Mouse (Mus musculus) forebrain, embryonic 15.5 days (tissue): ENCODE data around the gene Atp6v1b1. TPM values are rescaled to one million over a fixed set of nuclear protein-coding genes. Genes with fewer than 3 reads are reported as not detected.
"Not testable (repeated sequence)": the region's sequence is repeated elsewhere in the genome, so short reads cannot be mapped to it uniquely, and the experiment has no call there.

Experiments
- ATAC-seq: fragments of 200-750 bp; cut with Nextera tagmentation; replicated peaks from 2 replicates; pipeline ENCODE4 v1.8.0; 2017; ENCODE audit warnings: mild to moderate bottlenecking, moderate TSS enrichment, moderate library complexity
- H3K27ac ChIP-seq: fragments of 300-500 bp; sonication (generic); replicated peaks from 2 replicates; pipeline ENCODE4 v1.5.1; 2015; ENCODE audit warnings: mild to moderate bottlenecking, inconsistent platforms
- H3K27me3 ChIP-seq: fragments of 300-500 bp; sonication (generic); 2 replicates; pipeline ENCODE4 v1.6.1; 2015; ENCODE audit warnings: inconsistent platforms
- H3K36me3 ChIP-seq: fragments of 300-500 bp; sonication (generic); 2 replicates; pipeline ENCODE4 v1.6.1; 2015; ENCODE audit warnings: mild to moderate bottlenecking, inconsistent platforms
- H3K4me1 ChIP-seq: fragments of 300-500 bp; sonication (generic); 2 replicates; pipeline ENCODE4 v1.6.1; 2015; ENCODE audit warnings: inconsistent platforms
- H3K4me2 ChIP-seq: fragments of 300-500 bp; sonication (generic); replicated peaks from 2 replicates; pipeline ENCODE4 v1.6.1; 2015; ENCODE audit warnings: mild to moderate bottlenecking, inconsistent platforms
- H3K4me3 ChIP-seq: fragments of 300-500 bp; sonication (generic); 2 replicates; pipeline ENCODE4 v1.5.1; 2015; ENCODE audit warnings: mild to moderate bottlenecking, inconsistent platforms
- H3K9ac ChIP-seq: fragments of 300-500 bp; sonication (generic); replicated peaks from 2 replicates; pipeline ENCODE4 v1.6.1; 2015; ENCODE audit warnings: mild to moderate bottlenecking, inconsistent platforms
- H3K9me3 ChIP-seq: fragments of 300-500 bp; sonication (generic); 2 replicates; pipeline ENCODE4 v1.6.1; 2016; ENCODE audit warnings: inconsistent platforms
- WGBS: fragments of 180-500 bp; shearing (Covaris S2); methylation state at CpG from one replicate; pipeline ENCODE4 v1.1.7; 2015; ENCODE audit warnings: mixed read lengths; 5-methylcytosine and 5-hydroxymethylcytosine counted together
- polyA plus RNA-seq: library from polyadenylated mRNA; unstranded; fragments of >200 nt; fragmentation: Nextera tagmentation; extraction: Ambion mirVana; gene quantifications from 2 replicates; pipeline ENCODE4 v1.2.1, GENCODE M21; 2015

Atp6v1b1 gene
- polyA plus RNA-seq, 1 experiment from 2014 or later: 0.53 TPM

GRCm38 (mm10) chr6:83762880-83763431 lies 20.2 kb downstream of the Atp6v1b1 start:
- no peak; the same call in 1 of the 2 replicates for ATAC-seq
- WGBS: 2% methylated on average over 35 of the region's 35 CpGs
- Histone ChIP-seq H3K27me3 (peaks cover 50% of the 10 kb centered on the region), H3K4me1 (peaks cover 12% of the 10 kb centered on the region), H3K4me2 (peak overlapping the region; percentile 42), H3K9ac (no peak overlapping the region), H3K4me3 (peak overlapping the region; percentile 24), H3K36me3 (no peaks in the 10 kb centered on the region), H3K27ac (no peak overlapping the region), H3K9me3 (no peaks in the 10 kb centered on the region)

- H3K4me1 ChIP-seq: peaks cover 7% of the 10 kb centered on the region
- 93% methylated on average over 3 of the region's 3 CpGs for WGBS
- H3K4me2 ChIP-seq: no peak overlapping the region
- H3K27ac ChIP-seq: no peak overlapping the region
- no peaks in the 10 kb centered on the region for H3K9me3 ChIP-seq
- H3K27me3 ChIP-seq: peaks cover 19% of the 10 kb centered on the region
- no peak overlapping the region for H3K9ac ChIP-seq
- no peak for ATAC-seq
- H3K4me3 ChIP-seq: no peak overlapping the region
- peaks cover 18% of the 10 kb centered on the region for H3K36me3 ChIP-seq
These were observed 24.2 kb downstream of the Atp6v1b1 start for GRCm38 (mm10) chr6:83766982-83767381.

GRCm38 (mm10) chr6:83768485-83768884 lies 25.7 kb downstream of the Atp6v1b1 start:
- H3K4me1 ChIP-seq: peaks cover 1% of the 10 kb centered on the region; the same call in 1 of the 2 replicates
- no peak overlapping the region for H3K4me3 ChIP-seq
- H3K9me3 ChIP-seq: no peaks in the 10 kb centered on the region
- H3K27ac ChIP-seq: no peak overlapping the region
- H3K4me2 ChIP-seq: no peak overlapping the region
- peaks cover 4% of the 10 kb centered on the region for H3K27me3 ChIP-seq
- WGBS: 84% methylated on average over 5 of the region's 5 CpGs
- no peak overlapping the region for H3K9ac ChIP-seq
- no peak for ATAC-seq
- peaks cover 21% of the 10 kb centered on the region for H3K36me3 ChIP-seq

GRCm38 (mm10) chr6:83774126-83774525 lies 31.3 kb downstream of the Atp6v1b1 start:
- H3K4me3 ChIP-seq: 0 out of 2 replicates have a peak overlapping the region, but pooled peaks have one; percentile 59
- H3K9ac ChIP-seq: peak overlapping the region; percentile 76; the same call in 1 of the 2 replicates
- H3K27me3 ChIP-seq: no peaks in the 10 kb centered on the region
- ATAC-seq: no peak
- peak overlapping the region; percentile 76 for H3K4me2 ChIP-seq
- H3K36me3 ChIP-seq: peaks cover 21% of the 10 kb centered on the region
- no peaks in the 10 kb centered on the region for H3K9me3 ChIP-seq
- H3K4me1 ChIP-seq: peaks cover 24% of the 10 kb centered on the region
- 57% methylated on average over 8 of the region's 9 CpGs for WGBS
- H3K27ac ChIP-seq: no peak overlapping the region

GRCm38 (mm10) chr6:83774781-83775563 lies 32.2 kb downstream of the Atp6v1b1 start:
- WGBS: under 1% methylated on average over 14 of the region's 14 CpGs
- Histone ChIP-seq H3K36me3 (peaks cover 13% of the 10 kb centered on the region), H3K27me3 (no peaks in the 10 kb centered on the region), H3K4me2 (peak overlapping the region; percentile 76), H3K4me3 (peak overlapping the region; percentile 59), H3K4me1 (peaks cover 24% of the 10 kb centered on the region), H3K9me3 (no peaks in the 10 kb centered on the region), H3K9ac (peak overlapping the region; percentile 76), H3K27ac (peak overlapping the region; percentile 84)
- ATAC-seq: peak; percentile 52; the same call in 1 of the 2 replicates

- Histone ChIP-seq H3K4me2 (peak within 1 kb of the TSS; percentile 76), H3K27ac (peak within 1 kb of the TSS; percentile 84), H3K27me3 (no peaks in the 10 kb centered on the region), H3K36me3 (peaks cover 12% of the 10 kb centered on the region), H3K4me1 (peaks cover 24% of the 10 kb centered on the region), H3K9ac (peak within 1 kb of the TSS; percentile 76), H3K9me3 (no peaks in the 10 kb centered on the region), H3K4me3 (peak within 1 kb of the TSS; percentile 59)
- under 1% methylated on average over 44 of the region's 45 CpGs for WGBS
- ATAC-seq: peak; percentile 98
These were observed 33.0 kb downstream of the Atp6v1b1 start, which contains the start of gene Tex261 for GRCm38 (mm10) chr6:83775638-83776293. Tex261 (minus strand) TSS chr6:83775813.

GRCm38 (mm10) chr6:83778306-83778705 lies 35.5 kb downstream of the Atp6v1b1 start:
- Histone ChIP-seq H3K27me3 (no peaks in the 10 kb centered on the region), H3K27ac (no peak overlapping the region), H3K9me3 (no peaks in the 10 kb centered on the region), H3K4me1 (peaks cover 24% of the 10 kb centered on the region), H3K4me3 (no peak overlapping the region), H3K9ac (no peak overlapping the region), H3K36me3 (no peaks in the 10 kb centered on the region), H3K4me2 (no peak overlapping the region)
- WGBS: 90% methylated on average over 7 of the region's 7 CpGs
- ATAC-seq: no peak

- H3K36me3 ChIP-seq: no peaks in the 10 kb centered on the region
- peaks cover 17% of the 10 kb centered on the region for H3K4me1 ChIP-seq
- WGBS: 7% methylated on average over 5 of the region's 5 CpGs
- no peak overlapping the region for H3K27ac ChIP-seq
- H3K9ac ChIP-seq: no peak overlapping the region
- H3K4me2 ChIP-seq: no peak overlapping the region
- H3K9me3 ChIP-seq: no peaks in the 10 kb centered on the region
- H3K4me3 ChIP-seq: no peak overlapping the region
- no peaks in the 10 kb centered on the region for H3K27me3 ChIP-seq
- ATAC-seq: no peak
These were observed 36.2 kb downstream of the Atp6v1b1 start for GRCm38 (mm10) chr6:83779026-83779425.

GRCm38 (mm10) chr6:83786426-83786825 lies 43.6 kb downstream of the Atp6v1b1 start:
- H3K4me3 ChIP-seq: no peak overlapping the region
- ATAC-seq: no peak
- H3K36me3 ChIP-seq: no peaks in the 10 kb centered on the region
- no peak overlapping the region for H3K9ac ChIP-seq
- WGBS: 86% methylated on average over 3 of the region's 3 CpGs
- no peaks in the 10 kb centered on the region for H3K4me1 ChIP-seq
- no peaks in the 10 kb centered on the region for H3K9me3 ChIP-seq
- no peaks in the 10 kb centered on the region for H3K27me3 ChIP-seq
- H3K27ac ChIP-seq: no peak overlapping the region
- H3K4me2 ChIP-seq: no peak overlapping the region

- Histone ChIP-seq H3K4me2 (no peak overlapping the region), H3K27me3 (no peaks in the 10 kb centered on the region), H3K9ac (no peak overlapping the region), H3K9me3 (no peaks in the 10 kb centered on the region), H3K36me3 (no peaks in the 10 kb centered on the region), H3K27ac (no peak overlapping the region), H3K4me3 (no peak overlapping the region), H3K4me1 (no peaks in the 10 kb centered on the region)
- ATAC-seq: no peak
- 24% methylated on average over 7 of the region's 7 CpGs for WGBS
These were observed 45.8 kb downstream of the Atp6v1b1 start for GRCm38 (mm10) chr6:83788554-83788953.

- not testable (repeated sequence) for H3K27ac ChIP-seq, H3K9ac ChIP-seq, H3K27me3 ChIP-seq, H3K4me1 ChIP-seq, H3K36me3 ChIP-seq, H3K4me2 ChIP-seq, H3K9me3 ChIP-seq, H3K4me3 ChIP-seq, ATAC-seq
- 84% methylated on average over 5 of the region's 5 CpGs for WGBS
These were observed 47.7 kb downstream of the Atp6v1b1 start for GRCm38 (mm10) chr6:83790533-83790932.

- no peak for ATAC-seq
- 74% methylated on average over 4 of the region's 4 CpGs for WGBS
These were observed 48.6 kb downstream of the Atp6v1b1 start for GRCm38 (mm10) chr6:83791251-83791890.

More at GRCm38 (mm10) chr6:83791251-83791890, 48.6 kb downstream of the Atp6v1b1 start:
- peaks cover 9% of the 10 kb centered on the region for H3K4me1 ChIP-seq
- H3K9me3 ChIP-seq: no peaks in the 10 kb centered on the region
- H3K27me3 ChIP-seq: no peaks in the 10 kb centered on the region
- no peak overlapping the region for H3K9ac ChIP-seq
- H3K4me2 ChIP-seq: no peak overlapping the region
- H3K4me3 ChIP-seq: no peak overlapping the region
- H3K36me3 ChIP-seq: no peaks in the 10 kb centered on the region
- no peak overlapping the region for H3K27ac ChIP-seq
